In the genomic region with DNA sequence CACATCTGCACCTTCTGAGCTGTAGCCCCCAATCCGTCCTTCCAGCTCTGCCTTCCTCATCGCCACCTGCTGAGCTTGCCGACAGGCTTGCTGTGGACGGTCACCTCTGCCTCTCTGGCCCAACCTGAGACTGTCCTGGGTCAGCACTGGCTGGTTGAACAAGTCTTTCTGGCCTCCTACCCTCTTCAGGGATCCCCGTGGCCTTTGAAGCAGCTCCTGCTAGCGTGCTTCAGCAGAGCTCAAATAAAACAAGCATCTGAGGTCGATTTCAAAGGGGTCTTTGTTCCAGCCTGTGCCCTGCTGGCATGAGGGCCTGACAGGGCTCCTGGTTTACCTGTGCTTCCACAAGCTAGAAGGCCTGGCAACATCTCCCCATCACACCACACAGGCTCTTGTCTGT, we compare ENCODE assay signal across 14 mouse cellular contexts. TPM values are rescaled to one million over a fixed set of nuclear protein-coding genes. Genes with fewer than 3 reads are reported as not detected.
DNase-seq lines count a peak whose midpoint lies in the region; ATAC-seq and TF ChIP-seq lines count a peak whose summit lies in the region.
"Had no signal": no experiment of that assay in that cellular context is flagged by ENCODE, and none has a peak within 500 bp of the region (broad histone marks: within the 10 kb centered on the region; RNA-seq: fewer than 3 reads in every experiment).

No protein-coding gene starts in this region.

- intact Hi-C loops in gastrocnemius, adult 2 months (cut with DNase I) = no loop called here

- H3K4me3 ChIP-seq in kidney, embryonic 15.5 days (replicated peaks) = no peak overlapping the region
- H3K4me3 ChIP-seq in embryonic facial prominence, embryonic 12.5 days = no peak overlapping the region
- no peak overlapping the region for H3K4me3 ChIP-seq in forebrain, postnatal 0 days (ENCODE audit: low read depth, low read length)
- H3K4me3 ChIP-seq in midbrain, embryonic 11.5 days (ENCODE audit: low read depth, low read length) = no peak overlapping the region
- no peak overlapping the region for H3K4me3 ChIP-seq in gastrocnemius, adult 2 months
- H3K4me3 ChIP-seq in liver, postnatal 0 days (ENCODE audit: low read depth, low read length) = no peak overlapping the region

- no peaks in the 10 kb centered on the region for H3K27me3 ChIP-seq in kidney, embryonic 15.5 days
- no peaks in the 10 kb centered on the region for H3K27me3 ChIP-seq in embryonic facial prominence, embryonic 12.5 days
- no peaks in the 10 kb centered on the region for H3K27me3 ChIP-seq in forebrain, postnatal 0 days (ENCODE audit: insufficient read depth, low read length)
- no peaks in the 10 kb centered on the region for H3K27me3 ChIP-seq in midbrain, embryonic 11.5 days (ENCODE audit: control insufficient read depth, insufficient read depth, low read length)
- H3K27me3 ChIP-seq in liver, postnatal 0 days (ENCODE audit: insufficient read depth, low read length) = no peaks in the 10 kb centered on the region

- no peaks in the 10 kb centered on the region for H3K9me3 ChIP-seq in kidney, embryonic 15.5 days (replicated peaks)
- H3K9me3 ChIP-seq in embryonic facial prominence, embryonic 12.5 days = no peaks in the 10 kb centered on the region
- H3K9me3 ChIP-seq in forebrain, postnatal 0 days (ENCODE audit: low read length) = no peaks in the 10 kb centered on the region
- no peaks in the 10 kb centered on the region for H3K9me3 ChIP-seq in midbrain, embryonic 11.5 days (ENCODE audit: control insufficient read depth, low read length)
- no peaks in the 10 kb centered on the region for H3K9me3 ChIP-seq in liver, postnatal 0 days (ENCODE audit: low read length)

- TF ChIP-seq EP300 in liver, postnatal 0 days (IDR thresholded peaks at IDR 0.05; ENCODE audit: low read depth) = no peak

- no peak for TF ChIP-seq CTCF in forebrain, postnatal 0 days (IDR thresholded peaks at IDR 0.05; ENCODE audit: low read depth)
- no peak for TF ChIP-seq CTCF in gastrocnemius, adult 2 months (IDR thresholded peaks at IDR 0.05)
- no peak for TF ChIP-seq CTCF in liver, postnatal 0 days (IDR thresholded peaks at IDR 0.05; ENCODE audit: low read depth)

- no peak overlapping the region for H3K4me2 ChIP-seq in kidney, embryonic 15.5 days
- H3K4me2 ChIP-seq in embryonic facial prominence, embryonic 12.5 days (replicated peaks) = no peak overlapping the region
- no peak overlapping the region for H3K4me2 ChIP-seq in forebrain, postnatal 0 days (ENCODE audit: low read depth)
- no peak overlapping the region for H3K4me2 ChIP-seq in midbrain, embryonic 11.5 days
- H3K4me2 ChIP-seq in liver, postnatal 0 days (ENCODE audit: low read depth, low read length) = no peak overlapping the region

- no peak for ATAC-seq in kidney, embryonic 15.5 days (replicated peaks; ENCODE audit: low FRiP score)
- no peak for ATAC-seq in embryonic facial prominence, embryonic 12.5 days (ENCODE audit: insufficient number of reproducible peaks, insufficient read depth, low FRiP score, low TSS enrichment)
- ATAC-seq in forebrain, postnatal 0 days = no peak
- ATAC-seq in midbrain, embryonic 11.5 days (ENCODE audit: low FRiP score) = no peak
- no peak for ATAC-seq in activated CD4-positive, CD25-positive, alpha-beta regulatory T cell, adult 4 months
- no peak for ATAC-seq in liver, postnatal 0 days

- peak overlapping the region; percentile 54 for H3K27ac ChIP-seq in kidney, embryonic 15.5 days
- H3K27ac ChIP-seq in embryonic facial prominence, embryonic 12.5 days = peak overlapping the region; percentile 55
- H3K27ac ChIP-seq in forebrain, postnatal 0 days (ENCODE audit: low read depth, low read length) = peak overlapping the region; percentile 35; the same call in 1 of the 2 replicates
- H3K27ac ChIP-seq in midbrain, embryonic 11.5 days (ENCODE audit: low read depth, low read length) = no peak overlapping the region
- H3K27ac ChIP-seq in gastrocnemius, adult 2 months = no peak overlapping the region
- no peak overlapping the region for H3K27ac ChIP-seq in liver, postnatal 0 days (ENCODE audit: low read depth)

- H3K9ac ChIP-seq in kidney, embryonic 15.5 days = no peak overlapping the region
- H3K9ac ChIP-seq in embryonic facial prominence, embryonic 12.5 days = no peak overlapping the region
- H3K9ac ChIP-seq in forebrain, postnatal 0 days = no peak overlapping the region; the same call in 1 of the 2 replicates
- H3K9ac ChIP-seq in midbrain, embryonic 11.5 days (ENCODE audit: low read length) = 0 out of 2 replicates have a peak overlapping the region, but pooled peaks have one; percentile 20
- no peak overlapping the region for H3K9ac ChIP-seq in liver, postnatal 0 days (replicated peaks)

- no peak for DNase-seq in kidney, postnatal 4 days
- DNase-seq in forebrain, postnatal 0 days = no peak
- DNase-seq in midbrain, embryonic 11.5 days (ENCODE audit: low spot score, missing footprints) = no peak
- DNase-seq in gastrocnemius, adult 2 months = no peak
- DNase-seq in liver, postnatal 0 days = no peak
- DNase-seq: adrenal gland, postnatal 10 days; gastrocnemius, postnatal 25 days; heart, postnatal 4 days; lung, adult 2 months had no signal

- H3K36me3 ChIP-seq in kidney, embryonic 15.5 days = no peaks in the 10 kb centered on the region
- no peaks in the 10 kb centered on the region for H3K36me3 ChIP-seq in embryonic facial prominence, embryonic 12.5 days
- H3K36me3 ChIP-seq in forebrain, postnatal 0 days (ENCODE audit: insufficient read depth) = no peaks in the 10 kb centered on the region
- H3K36me3 ChIP-seq in midbrain, embryonic 11.5 days (ENCODE audit: control insufficient read depth, insufficient read depth, low read length) = no peaks in the 10 kb centered on the region
- H3K36me3 ChIP-seq in liver, postnatal 0 days (replicated peaks; ENCODE audit: insufficient read depth, low read length) = no peaks in the 10 kb centered on the region

- 39% methylated on average over 7 of the region's 7 CpGs for WGBS in kidney, embryonic 15.5 days
- WGBS in embryonic facial prominence, embryonic 12.5 days = 30% methylated on average over 7 of the region's 7 CpGs
- 30% methylated on average over 7 of the region's 7 CpGs for WGBS in forebrain, postnatal 0 days
- 23% methylated on average over 7 of the region's 7 CpGs for WGBS in midbrain, embryonic 11.5 days
- 72% methylated on average over 7 of the region's 7 CpGs for WGBS in liver, postnatal 0 days (ENCODE audit: insufficient replicate concordance)

- H3K4me1 ChIP-seq in kidney, embryonic 15.5 days = peaks cover 51% of the 10 kb centered on the region
- H3K4me1 ChIP-seq in embryonic facial prominence, embryonic 12.5 days = peaks cover 11% of the 10 kb centered on the region; the same call in 1 of the 2 replicates
- no peaks in the 10 kb centered on the region for H3K4me1 ChIP-seq in forebrain, postnatal 0 days (ENCODE audit: insufficient read depth)
- H3K4me1 ChIP-seq in midbrain, embryonic 11.5 days (ENCODE audit: control insufficient read depth, insufficient read depth, low read length) = peaks cover 16% of the 10 kb centered on the region
- 0 out of 2 replicates have a peak, but pooled peaks cover 3% of the 10 kb centered on the region for H3K4me1 ChIP-seq in liver, postnatal 0 days (ENCODE audit: insufficient read depth)

RNA-seq across cellular contexts. Expression of a gene that starts 24.3 kb away (rescaled TPM):
- polyA plus RNA-seq in kidney, embryonic 15.5 days (2015; fragmentation: Nextera tagmentation; extraction: Ambion mirVana) = 22.0 and 24.6 TPM in 2 replicates
- polyA plus RNA-seq in embryonic facial prominence, embryonic 12.5 days (2016; fragmentation: Nextera tagmentation; extraction: Ambion mirVana) = 16.4 and 20.3 TPM in 2 replicates
- total RNA-seq in forebrain, postnatal 0 days (2014; rRNA removed) = 23.8 and 38.7 TPM in 2 replicates
- 5.0 and 6.8 TPM in 2 replicates for polyA plus RNA-seq in forebrain, postnatal 0 days (2015; fragmentation: Nextera tagmentation; extraction: Ambion mirVana)
- polyA plus RNA-seq in midbrain, embryonic 11.5 days (2014; fragmentation: Nextera tagmentation; extraction: Ambion mirVana) = 40.8 and 47.5 TPM in 2 replicates
- 10 to 100 TPM; 22.2 to 28.7 TPM for polyA plus RNA-seq in activated CD4-positive, CD25-positive, alpha-beta regulatory T cell, adult 4 months (2017; shearing (Covaris generic))
- 10 to 100 TPM in 1 of 2 experiments, 1 to 10 TPM in 1; 6.9 to 11.9 TPM for total RNA-seq in gastrocnemius, adult 2 months (2021)
- polyA plus RNA-seq in liver, postnatal 0 days (2015; fragmentation: Nextera tagmentation; extraction: Ambion mirVana) = 2.0 and 2.1 TPM in 2 replicates

RNA-seq across cellular contexts. Expression of a gene that starts 39.1 kb away (rescaled TPM):
- polyA plus RNA-seq in kidney, embryonic 15.5 days (2015; fragmentation: Nextera tagmentation; extraction: Ambion mirVana) = 218 and 219 TPM in 2 replicates
- polyA plus RNA-seq in embryonic facial prominence, embryonic 12.5 days (2016; fragmentation: Nextera tagmentation; extraction: Ambion mirVana) = 97.3 and 101 TPM in 2 replicates
- total RNA-seq in forebrain, postnatal 0 days (2014; rRNA removed) = 63.9 and 64.6 TPM in 2 replicates
- polyA plus RNA-seq in forebrain, postnatal 0 days (2015; fragmentation: Nextera tagmentation; extraction: Ambion mirVana) = 52.8 and 67.3 TPM in 2 replicates
- 52.6 and 58.3 TPM in 2 replicates for polyA plus RNA-seq in midbrain, embryonic 11.5 days (2014; fragmentation: Nextera tagmentation; extraction: Ambion mirVana)
- 1 to 10 TPM in 1 of 2 experiments, under 1 TPM in 1; 0.95 to 1.3 TPM for polyA plus RNA-seq in activated CD4-positive, CD25-positive, alpha-beta regulatory T cell, adult 4 months (2017; shearing (Covaris generic))
- 10 to 100 TPM; 34.4 to 53.7 TPM for total RNA-seq in gastrocnemius, adult 2 months (2021)
- 49.6 and 53.0 TPM in 2 replicates for polyA plus RNA-seq in liver, postnatal 0 days (2015; fragmentation: Nextera tagmentation; extraction: Ambion mirVana)

RNA-seq across cellular contexts. Expression of a gene that starts 45.7 kb away (rescaled TPM):
- polyA plus RNA-seq in kidney, embryonic 15.5 days (2015; fragmentation: Nextera tagmentation; extraction: Ambion mirVana) = not detected in 2 replicates
- polyA plus RNA-seq in embryonic facial prominence, embryonic 12.5 days (2016; fragmentation: Nextera tagmentation; extraction: Ambion mirVana) = not detected in 2 replicates
- total RNA-seq in forebrain, postnatal 0 days (2014; rRNA removed) = not detected in 2 replicates
- polyA plus RNA-seq in forebrain, postnatal 0 days (2015; fragmentation: Nextera tagmentation; extraction: Ambion mirVana) = not detected in 2 replicates
- not detected in 2 replicates for polyA plus RNA-seq in midbrain, embryonic 11.5 days (2014; fragmentation: Nextera tagmentation; extraction: Ambion mirVana)
- polyA plus RNA-seq in activated CD4-positive, CD25-positive, alpha-beta regulatory T cell, adult 4 months (2017; shearing (Covaris generic)) = not detected
- not detected for total RNA-seq in gastrocnemius, adult 2 months (2021)
- polyA plus RNA-seq in liver, postnatal 0 days (2015; fragmentation: Nextera tagmentation; extraction: Ambion mirVana) = not detected in 2 replicates
- total RNA-seq: adrenal gland, postnatal 10 days; gastrocnemius, postnatal 25 days; heart, postnatal 4 days; left cerebral cortex, postnatal 25 days had no signal
- polyA plus RNA-seq: large intestine, adult 2 months; lung, adult 2 months had no signal

Comparison
In these comparisons a context has a peak if more than half of its experiments do, and no peak if none do; other contexts are left out.
1. H3K27ac ChIP-seq: peak in kidney, embryonic 15.5 days (single experiment), embryonic facial prominence, embryonic 12.5 days (single experiment) and forebrain, postnatal 0 days (single experiment); none in midbrain, embryonic 11.5 days (single experiment), gastrocnemius, adult 2 months (single experiment) and liver, postnatal 0 days (single experiment).
2. RNA of a gene that starts 39.1 kb away (polyA plus RNA-seq): 218 to 219 TPM in kidney, embryonic 15.5 days, 97.3 to 101 TPM in embryonic facial prominence, embryonic 12.5 days, 52.6 to 58.3 TPM in midbrain, embryonic 11.5 days, 49.6 to 53.0 TPM in liver, postnatal 0 days and 52.8 to 67.3 TPM in forebrain, postnatal 0 days; 0.95 to 1.3 TPM in activated CD4-positive, CD25-positive, alpha-beta regulatory T cell, adult 4 months; every median in the first group is over 10 times any median in the second.